Mouse (Mus musculus): ENCODE results near the gene Siva1. TPM values are rescaled to one million over a fixed set of nuclear protein-coding genes. Genes with fewer than 3 reads are reported as not detected.

Siva1 gene
- polyA plus RNA-seq, 1 experiment from 2014 or later: 89.5 TPM

- H3K4me2 ChIP-seq (ENCODE audit: low read depth, low read length): no peak overlapping the region
- no peaks in the 10 kb centered on the region for H3K36me3 ChIP-seq (ENCODE audit: control insufficient read depth, insufficient read depth)
- peaks cover 13% of the 10 kb centered on the region for H3K27me3 ChIP-seq (ENCODE audit: control insufficient read depth, insufficient read depth, low read depth, low read length)
- no peak overlapping the region for H3K27ac ChIP-seq (ENCODE audit: low read length)
- no peak overlapping the region for H3K9ac ChIP-seq (ENCODE audit: low read depth, low read length)
- no peaks in the 10 kb centered on the region for H3K9me3 ChIP-seq (replicated peaks; ENCODE audit: control insufficient read depth, low read length)
- peaks cover 15% of the 10 kb centered on the region for H3K4me1 ChIP-seq (ENCODE audit: control insufficient read depth, low read depth, low read length)
- H3K4me3 ChIP-seq (ENCODE audit: low read depth, low read length): no peak overlapping the region
- no peak for ATAC-seq (ENCODE audit: low read depth)
- 55% methylated on average over 3 of the region's 3 CpGs for WGBS (ENCODE audit: insufficient replicate concordance)
Observed at GRCm38 (mm10) chr12:112696806-112697425, 52.4 kb downstream of the Siva1 start.

Small RNAs within 50 kb of the gene (microRNA-seq; reads per million reads assigned to microRNA genes)
- not detected for gene Mir6939

Other genes starting within 250 kb of the Siva1 start
- 0.04 and 0.09 TPM in 2 replicates for gene A530016L24Rik, start 155.2 kb upstream of the Siva1 start, polyA plus RNA-seq (2015; fragmentation: Nextera tagmentation; extraction: Ambion mirVana)
- gene Tmem179, start 127.9 kb upstream of the Siva1 start, polyA plus RNA-seq (2015; fragmentation: Nextera tagmentation; extraction: Ambion mirVana): 0.06 TPM in 1 of 2 replicates, not detected in the other
- gene Inf2, start 55.9 kb upstream of the Siva1 start, polyA plus RNA-seq (2015; fragmentation: Nextera tagmentation; extraction: Ambion mirVana): 1.2 and 2.7 TPM in 2 replicates
- gene Adssl1, start 24.6 kb upstream of the Siva1 start, polyA plus RNA-seq (2015; fragmentation: Nextera tagmentation; extraction: Ambion mirVana): 12.4 and 14.0 TPM in 2 replicates
- gene Akt1, start 30.2 kb downstream of the Siva1 start, polyA plus RNA-seq (2015; fragmentation: Nextera tagmentation; extraction: Ambion mirVana): 8.6 and 8.9 TPM in 2 replicates
- 0.88 and 1.5 TPM in 2 replicates for gene Zbtb42, start 34.1 kb downstream of the Siva1 start, polyA plus RNA-seq (2015; fragmentation: Nextera tagmentation; extraction: Ambion mirVana)
- gene Cep170b, start 75.8 kb downstream of the Siva1 start, polyA plus RNA-seq (2015; fragmentation: Nextera tagmentation; extraction: Ambion mirVana): 2.8 and 3.6 TPM in 2 replicates
- 19.4 and 20.3 TPM in 2 replicates for gene Pld4, start 116.0 kb downstream of the Siva1 start, polyA plus RNA-seq (2015; fragmentation: Nextera tagmentation; extraction: Ambion mirVana)
- 0.08 and 0.26 TPM in 2 replicates for gene Ahnak2, start 158.0 kb downstream of the Siva1 start, polyA plus RNA-seq (2015; fragmentation: Nextera tagmentation; extraction: Ambion mirVana)
- 0.34 and 0.39 TPM in 2 replicates for gene Clba1, start 164.3 kb downstream of the Siva1 start, polyA plus RNA-seq (2015; fragmentation: Nextera tagmentation; extraction: Ambion mirVana)
- 48.9 and 61.7 TPM in 2 replicates for gene Cdca4, start 184.7 kb downstream of the Siva1 start, polyA plus RNA-seq (2015; fragmentation: Nextera tagmentation; extraction: Ambion mirVana)
- gene Gpr132, start 223.5 kb downstream of the Siva1 start, polyA plus RNA-seq (2015; fragmentation: Nextera tagmentation; extraction: Ambion mirVana): 0.38 and 0.40 TPM in 2 replicates

All from liver, embryonic 16.5 days (tissue).